Mouse (Mus musculus): ENCODE measurements around the gene Aif1l. TPM values are rescaled to one million over a fixed set of nuclear protein-coding genes. Genes with fewer than 3 reads are reported as not detected.
A peak's percentile ranks its signal among the peaks of the same experiment; 100 is the strongest.
"Not testable (repeated sequence)": the region's sequence is repeated elsewhere in the genome, so short reads cannot be mapped to it uniquely, and the experiment has no call there.

The Aif1l gene
- polyA plus RNA-seq (2012; rRNA removed): 3.6 and 4.0 TPM in 2 replicates

DNA sequence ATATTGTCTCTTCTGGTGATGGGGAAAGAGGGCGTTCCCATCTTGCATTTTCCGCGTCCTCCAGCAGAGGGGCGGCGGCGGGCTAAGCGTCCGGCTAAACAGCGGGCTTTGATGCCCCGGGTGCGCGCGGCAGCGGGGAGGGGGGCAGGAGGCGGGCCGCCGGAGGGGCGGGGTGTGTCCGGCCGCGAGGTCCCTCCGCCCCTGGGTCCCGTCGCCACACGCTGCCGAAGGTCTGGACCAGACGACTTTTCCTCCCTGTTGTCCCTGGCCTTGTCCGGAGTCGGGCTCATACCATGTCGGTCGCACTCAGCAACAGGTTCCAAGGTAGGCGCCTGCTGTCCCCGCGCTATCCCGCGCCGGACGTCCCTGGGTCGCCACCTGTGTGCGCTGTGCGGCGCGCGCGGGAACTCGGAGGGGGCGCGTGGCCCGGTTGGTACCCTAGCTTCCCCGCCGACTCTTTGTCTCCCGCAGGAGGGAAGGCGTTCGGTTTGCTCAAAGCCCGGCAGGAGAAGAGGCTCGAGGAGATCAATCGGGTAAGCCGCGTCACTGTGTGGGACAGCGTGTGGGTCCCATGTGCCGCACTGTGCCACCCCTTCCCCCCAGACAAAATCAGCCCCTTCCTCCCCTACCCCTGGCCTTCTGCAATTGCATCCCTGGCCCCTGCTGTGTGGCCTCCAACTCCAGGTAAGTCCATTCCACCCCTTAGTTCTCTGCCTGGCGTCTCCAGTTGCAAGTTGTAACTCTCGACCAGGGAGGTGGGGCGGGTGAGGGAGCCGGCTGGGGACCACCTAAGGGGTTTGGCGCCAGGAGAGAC, at the start of gene Aif1l:
TSS of gene Aif1l (plus strand) at position 82 of the 814 bp plus-strand sequence.
- no peak for DNase-seq (ENCODE audit: low read depth)

DNA sequence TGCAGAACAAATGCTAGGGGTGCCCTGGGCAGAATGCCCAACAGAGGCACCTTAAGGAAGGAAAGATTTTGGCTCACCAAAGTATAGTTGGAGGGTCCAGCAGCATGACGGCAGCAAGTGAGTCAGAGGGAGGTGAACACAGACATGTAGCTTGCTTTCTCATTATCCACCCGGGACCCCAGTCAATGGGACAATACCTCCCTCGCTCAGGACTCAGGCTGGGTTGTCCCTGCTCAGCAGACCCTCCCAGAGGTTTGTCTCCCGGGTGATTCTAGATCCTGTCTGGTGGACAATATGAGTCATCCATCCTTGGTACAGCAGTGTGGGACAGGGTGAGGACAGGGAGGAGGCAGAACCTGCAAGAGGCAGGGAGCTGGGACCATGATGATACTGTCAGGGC, 49.0 kb upstream of the Aif1l start:
- DNase-seq (ENCODE audit: low read depth): no peak

DNA sequence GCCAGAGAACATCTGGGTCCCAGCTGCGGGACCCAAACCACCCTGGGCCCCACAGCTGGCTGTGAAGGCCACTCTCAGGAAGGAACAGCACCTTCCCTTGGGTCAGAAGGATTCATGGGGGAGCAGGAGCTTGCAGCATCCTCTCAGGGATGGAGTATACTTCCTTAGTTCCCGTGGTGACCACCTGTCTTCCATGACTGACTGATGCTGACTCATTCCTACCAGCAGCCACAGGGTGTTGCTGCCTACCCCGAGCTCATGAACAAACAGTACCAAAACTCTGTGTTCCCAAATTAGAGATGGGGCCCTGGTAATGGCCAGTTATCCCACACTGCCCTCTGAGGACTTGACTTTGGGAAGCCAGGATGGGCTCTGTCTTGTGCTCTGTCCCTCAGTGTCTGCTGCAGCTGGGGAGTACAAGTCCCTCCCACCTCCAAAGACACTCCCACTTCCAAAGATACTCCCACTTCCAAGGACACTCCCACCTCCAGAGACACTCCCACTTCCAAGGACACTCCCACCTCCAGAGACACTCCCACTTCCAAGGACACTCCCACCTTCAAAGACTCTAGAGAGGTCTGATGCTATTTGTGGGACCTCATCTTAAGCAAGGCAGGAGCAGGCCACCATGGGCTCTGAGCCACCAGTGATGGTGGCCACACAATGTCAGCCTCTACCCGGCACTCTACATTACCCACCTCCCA, 48.1 kb upstream of the Aif1l start:
- no peak for DNase-seq (ENCODE audit: low read depth)

DNA sequence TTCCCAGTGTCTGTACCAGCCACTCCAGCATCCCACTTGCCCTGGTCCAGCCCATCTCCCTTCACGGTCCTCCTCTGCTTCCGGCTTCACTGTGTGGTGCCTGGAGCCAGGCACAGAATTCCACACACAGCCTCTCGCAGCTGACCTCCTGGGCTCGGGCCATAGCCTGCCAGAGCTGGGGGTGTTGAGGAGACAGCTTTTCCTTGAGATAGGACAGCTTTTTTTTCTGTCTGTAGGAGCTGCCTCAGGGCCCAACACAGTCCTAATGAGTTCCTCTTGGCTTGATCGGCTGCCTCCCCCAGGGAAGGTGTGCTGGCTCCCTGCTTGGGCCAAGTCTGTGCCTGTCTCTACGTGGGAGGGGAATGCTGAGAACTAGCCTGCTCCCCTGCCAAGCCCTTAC, 45.9 kb upstream of the Aif1l start:
- DNase-seq (ENCODE audit: low read depth): peak; percentile 34

DNA sequence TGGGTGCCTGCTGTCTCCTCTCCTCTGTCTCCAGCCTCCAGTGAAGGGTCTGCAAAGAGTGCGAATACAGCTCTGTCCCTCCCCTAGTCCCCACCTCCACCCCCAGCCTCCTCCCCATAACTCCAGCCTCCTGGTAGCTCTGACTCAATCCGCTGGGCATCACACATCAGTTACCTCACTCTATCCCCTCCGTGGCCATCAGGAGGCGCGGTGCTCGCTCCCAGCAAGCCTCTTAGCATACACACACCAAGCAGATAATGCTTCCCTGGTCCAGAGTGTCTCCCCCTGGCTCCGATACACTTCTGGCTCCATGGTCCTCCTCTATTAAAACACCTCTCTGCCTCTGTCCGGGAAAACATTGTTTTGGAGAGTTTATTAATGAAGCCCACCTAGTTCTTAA, 45.3 kb upstream of the Aif1l start:
- no peak for DNase-seq (ENCODE audit: low read depth)

DNA sequence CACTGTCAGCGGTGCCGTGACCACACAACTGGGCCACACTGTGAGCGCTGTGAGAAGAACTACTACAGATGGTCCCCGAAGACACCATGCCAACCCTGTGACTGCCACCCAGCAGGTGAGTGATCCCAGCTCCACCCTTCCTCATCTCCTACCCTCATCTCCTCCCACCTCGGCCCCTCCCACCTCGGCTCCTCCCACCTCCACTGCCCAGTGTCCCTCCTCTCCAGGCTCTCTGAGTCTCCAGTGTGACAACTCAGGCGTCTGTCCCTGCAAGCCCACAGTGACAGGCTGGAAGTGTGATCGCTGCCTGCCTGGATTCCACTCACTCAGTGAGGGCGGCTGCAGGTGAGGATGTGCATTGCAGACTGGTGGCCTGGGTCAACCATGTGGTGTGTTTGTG, 44.3 kb upstream of the Aif1l start:
- DNase-seq (ENCODE audit: low read depth): no peak

DNA sequence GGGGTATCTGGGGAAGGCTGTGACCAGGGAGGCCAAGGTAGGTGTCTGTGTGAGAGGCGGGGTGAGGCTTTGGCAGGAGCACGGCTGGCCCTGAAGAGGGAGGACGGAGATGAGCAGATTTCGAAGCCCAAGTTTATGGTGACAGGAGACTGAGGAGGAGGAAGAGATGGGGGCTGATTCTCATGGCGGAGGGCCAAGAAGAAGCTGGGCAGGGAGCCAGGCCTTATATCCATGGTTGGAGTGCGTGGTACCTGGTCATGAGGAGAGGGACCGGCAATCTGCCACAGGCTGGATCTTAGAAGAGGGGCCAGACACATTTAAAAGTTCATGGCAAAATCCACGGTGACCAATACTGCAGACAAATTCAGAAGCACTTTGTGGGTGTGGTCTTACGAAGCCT, 43.5 kb upstream of the Aif1l start:
- no peak for DNase-seq (ENCODE audit: low read depth)

DNA sequence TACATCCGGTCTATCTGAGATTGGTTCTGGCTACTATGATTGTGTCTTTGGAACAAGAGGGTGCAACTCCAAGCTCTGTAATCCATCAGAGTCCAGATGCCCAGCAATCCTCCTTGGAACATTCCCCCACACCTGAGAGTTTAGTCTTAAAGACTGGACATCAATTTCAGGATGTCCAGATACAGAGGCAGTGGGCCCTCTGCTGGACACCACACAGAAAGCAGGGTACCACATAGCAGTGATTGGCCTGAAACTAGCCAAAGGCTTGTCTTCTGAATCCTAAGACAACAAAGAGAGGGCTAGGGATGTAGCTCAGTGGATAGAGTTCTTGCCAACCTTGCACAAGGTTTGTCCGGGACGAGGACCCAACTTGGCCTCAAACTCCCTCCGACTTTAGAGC, 37.4 kb upstream of the Aif1l start:
- no peak for DNase-seq (ENCODE audit: low read depth)

DNA sequence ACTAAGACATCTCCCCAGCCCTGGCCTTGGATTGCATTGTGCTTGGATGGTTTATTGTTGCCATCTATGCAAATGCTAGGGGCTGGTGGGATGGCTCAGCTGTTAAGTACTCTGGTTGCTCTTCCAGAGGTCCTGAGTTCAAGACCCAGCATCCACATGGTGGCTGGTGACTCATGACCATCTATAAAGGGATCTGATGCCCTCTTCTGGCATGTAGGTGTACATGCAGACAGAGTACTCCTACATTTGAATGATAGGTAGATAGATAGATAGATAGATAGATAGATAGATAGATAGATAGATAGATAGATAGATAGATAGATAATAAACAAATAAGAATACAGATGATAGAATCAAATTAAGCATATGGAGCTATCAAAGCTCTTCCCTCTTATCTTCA, 35.7 kb upstream of the Aif1l start:
- not testable (repeated sequence) for DNase-seq (ENCODE audit: low read depth)

DNA sequence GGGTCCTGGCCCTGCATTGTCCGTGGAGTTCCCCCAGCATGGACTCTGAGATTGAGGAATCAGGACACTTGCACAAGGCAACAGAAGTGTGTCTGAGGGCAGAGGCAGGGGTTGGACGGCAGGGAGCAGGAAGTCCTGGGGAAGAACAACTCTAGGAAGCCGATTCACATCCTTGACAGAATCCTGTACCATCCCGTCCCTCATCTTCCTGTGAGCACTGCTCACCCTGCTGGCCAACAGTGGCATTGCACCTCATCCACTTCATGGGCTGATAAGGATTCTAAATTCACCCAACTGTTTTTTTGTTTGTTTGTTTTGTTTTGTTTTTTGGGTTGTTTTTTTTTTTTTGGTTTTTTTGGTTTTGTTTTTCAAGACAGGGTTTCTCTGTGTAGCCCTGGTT, 34.8 kb upstream of the Aif1l start:
- DNase-seq (ENCODE audit: low read depth): no peak

DNA sequence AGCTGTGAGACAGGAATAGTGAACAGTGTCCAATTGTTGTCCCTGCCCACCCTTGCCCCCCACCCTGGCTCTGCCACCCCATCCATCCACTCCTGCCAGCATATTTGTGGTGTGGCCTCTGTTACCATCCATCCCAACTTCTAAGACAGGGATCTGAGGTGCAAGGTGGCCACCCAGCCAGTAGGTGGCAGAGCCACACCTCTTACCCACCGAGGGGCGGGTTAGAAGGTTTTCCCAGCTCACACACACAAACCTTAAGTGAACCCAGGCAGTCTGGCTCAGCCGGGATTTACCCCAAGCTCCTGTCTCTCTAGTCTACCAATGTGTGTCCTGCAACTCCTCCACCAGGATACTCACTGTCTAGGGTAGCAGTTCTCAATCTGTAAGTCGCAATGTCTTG, 32.3 kb upstream of the Aif1l start:
- no peak for DNase-seq (ENCODE audit: low read depth)

DNA sequence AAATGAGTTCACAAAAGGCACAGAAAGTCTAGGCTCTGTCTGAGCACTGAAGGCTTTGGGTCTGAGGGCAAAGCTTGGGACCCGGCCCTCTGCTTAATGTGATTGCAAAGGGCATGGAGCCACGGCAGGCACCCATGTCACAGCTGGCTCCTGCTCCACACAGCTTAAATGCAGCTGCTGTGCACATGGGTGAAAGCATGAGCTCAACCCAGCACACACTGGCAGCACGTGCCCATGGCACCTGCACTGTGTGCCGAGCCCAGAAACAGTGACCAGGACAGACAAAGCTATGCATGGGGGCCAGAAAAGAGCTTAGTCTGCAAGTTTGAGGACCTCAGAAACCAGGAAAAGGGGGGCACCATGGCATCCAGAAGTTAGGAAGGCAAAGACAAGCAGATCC, 26.3 kb upstream of the Aif1l start:
- no peak for DNase-seq (ENCODE audit: low read depth)

DNA sequence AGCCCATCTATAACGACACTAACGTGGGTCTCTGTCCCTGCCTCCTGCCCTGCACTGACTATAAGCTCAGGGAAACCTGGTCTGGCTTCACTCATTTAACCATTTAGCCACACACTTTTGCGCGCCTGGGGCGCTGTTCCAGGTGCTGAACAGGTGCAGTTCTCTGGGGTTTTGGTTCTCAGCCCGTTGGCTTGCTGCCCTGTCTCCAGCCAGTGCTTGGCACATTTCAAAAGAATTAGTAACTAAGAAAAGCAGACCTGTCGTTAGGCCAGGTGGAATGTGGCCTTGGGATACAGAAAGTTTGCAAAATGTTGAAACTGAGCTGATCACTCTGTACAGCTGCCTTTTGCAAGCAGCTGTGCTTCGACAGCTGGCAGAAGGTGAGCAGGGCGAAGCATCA, 25.1 kb upstream of the Aif1l start:
- peak; percentile 34 for DNase-seq (ENCODE audit: low read depth)

DNA sequence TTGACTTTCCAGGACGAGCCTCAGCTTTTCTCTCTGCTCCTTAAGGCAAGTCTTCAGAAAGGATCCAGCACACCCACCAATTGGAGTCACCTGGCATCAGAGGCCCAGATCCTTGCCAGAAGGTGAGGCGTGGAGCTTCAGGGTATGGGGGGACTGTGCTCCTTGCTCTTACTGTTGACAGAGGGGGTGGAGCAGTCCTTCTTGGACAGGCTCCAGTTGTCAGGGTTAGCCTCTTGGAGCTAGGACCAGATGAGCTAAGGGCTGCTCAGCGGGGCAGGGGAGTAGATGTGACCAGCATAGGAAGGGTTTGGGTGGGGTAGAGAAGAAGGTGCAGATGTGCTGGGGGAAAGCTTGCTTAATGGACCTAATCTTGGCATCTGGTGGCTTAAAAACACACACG, 24.0 kb upstream of the Aif1l start:
- DNase-seq (ENCODE audit: low read depth): no peak

DNA sequence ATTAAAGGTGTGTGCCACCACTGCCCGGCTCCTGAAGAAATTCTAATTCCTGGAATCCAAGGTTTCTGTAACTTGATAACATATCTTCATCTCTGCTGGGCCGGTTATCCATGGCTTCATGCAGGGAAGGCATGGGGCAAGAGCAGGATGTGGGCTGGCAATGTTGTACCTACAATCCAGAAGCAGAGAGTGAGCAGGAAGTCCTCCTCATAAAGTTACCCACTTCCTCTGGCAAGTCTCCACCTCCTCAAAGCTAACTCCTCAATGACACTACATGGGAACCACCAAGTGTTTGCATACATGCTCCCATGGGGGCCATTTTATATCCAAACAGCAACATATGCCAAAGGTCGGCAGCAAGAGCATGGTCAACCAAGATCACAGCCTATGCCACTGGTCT, 20.3 kb upstream of the Aif1l start:
- DNase-seq (ENCODE audit: low read depth): no peak

DNA sequence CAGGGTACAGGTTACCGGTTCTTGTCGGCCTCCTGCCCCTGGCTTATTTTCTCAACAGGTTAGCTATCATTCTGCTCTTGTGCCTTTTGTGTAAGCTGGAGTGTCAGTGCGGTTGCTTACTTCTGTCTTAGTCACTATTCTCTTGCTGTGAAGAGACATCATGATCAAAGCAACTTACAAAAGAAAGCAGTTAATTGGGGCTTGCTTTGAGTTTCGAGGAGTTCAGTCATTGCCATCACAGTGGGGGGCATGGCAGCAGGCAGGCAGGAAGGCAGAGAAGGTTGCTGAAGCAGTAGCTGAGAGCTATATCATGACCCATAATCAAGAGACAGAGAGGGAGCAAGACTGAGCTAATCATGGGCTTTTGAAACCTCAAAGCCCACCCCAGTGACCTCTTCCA, 15.4 kb upstream of the Aif1l start:
- DNase-seq (ENCODE audit: low read depth): no peak

DNA sequence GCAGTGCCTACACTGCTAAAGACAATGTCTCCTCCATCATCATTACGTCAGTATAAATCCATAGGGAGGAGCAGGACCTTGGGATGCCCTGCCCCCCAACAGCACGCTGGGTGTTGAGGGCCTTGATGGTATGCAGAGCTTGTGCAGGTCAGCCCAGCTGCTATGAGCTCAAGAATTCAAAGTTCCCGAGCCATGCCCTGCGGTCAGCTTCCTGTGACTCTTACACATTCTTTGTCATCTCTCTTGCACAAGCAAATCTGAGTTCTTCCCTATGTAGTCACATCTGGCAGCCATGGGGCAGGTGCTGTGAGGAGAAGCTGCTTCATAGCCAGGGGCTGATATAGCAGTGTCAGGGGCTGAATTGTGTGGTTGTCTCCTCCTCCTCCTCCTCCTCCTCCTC, 14.9 kb upstream of the Aif1l start:
- no peak for DNase-seq (ENCODE audit: low read depth)

DNA sequence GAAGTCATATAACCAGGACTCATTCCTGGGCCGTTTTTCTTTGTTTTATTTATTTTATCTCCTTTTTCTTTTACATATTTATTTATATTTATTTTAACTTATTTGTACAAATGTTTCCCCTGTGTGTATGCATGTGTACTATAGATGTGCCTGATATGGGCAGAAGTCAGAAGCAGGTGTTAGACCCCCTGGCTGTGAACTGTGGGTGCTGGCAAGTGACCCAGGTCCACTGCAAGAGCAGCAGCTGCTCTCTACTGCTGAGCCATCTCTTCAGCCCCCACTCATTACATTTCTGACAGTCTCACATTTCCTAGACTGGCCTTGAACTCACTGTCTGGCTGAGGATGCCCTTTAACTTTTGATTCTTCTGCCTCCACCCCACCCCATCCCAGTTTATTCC, 11.6 kb upstream of the Aif1l start:
- no peak for DNase-seq (ENCODE audit: low read depth)

DNA sequence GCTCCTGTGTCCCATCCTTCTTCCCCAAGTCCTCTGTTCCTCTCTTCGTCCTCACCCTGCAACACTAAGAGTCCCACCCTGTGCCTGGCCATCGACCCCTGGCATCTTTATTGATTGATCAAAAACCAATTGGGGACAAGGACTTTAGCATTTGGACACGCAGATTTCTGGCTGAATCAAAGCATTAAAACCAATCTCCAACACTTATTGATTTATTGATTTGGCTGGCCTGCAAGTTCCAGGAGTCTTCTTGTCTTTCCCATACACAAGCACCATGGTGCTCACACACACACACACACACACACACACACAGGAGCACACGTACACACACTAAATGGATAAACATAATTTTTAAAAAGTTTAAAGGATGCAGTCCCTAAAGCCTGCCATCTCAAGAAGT, 6.9 kb upstream of the Aif1l start:
- no peak for DNase-seq (ENCODE audit: low read depth)

DNA sequence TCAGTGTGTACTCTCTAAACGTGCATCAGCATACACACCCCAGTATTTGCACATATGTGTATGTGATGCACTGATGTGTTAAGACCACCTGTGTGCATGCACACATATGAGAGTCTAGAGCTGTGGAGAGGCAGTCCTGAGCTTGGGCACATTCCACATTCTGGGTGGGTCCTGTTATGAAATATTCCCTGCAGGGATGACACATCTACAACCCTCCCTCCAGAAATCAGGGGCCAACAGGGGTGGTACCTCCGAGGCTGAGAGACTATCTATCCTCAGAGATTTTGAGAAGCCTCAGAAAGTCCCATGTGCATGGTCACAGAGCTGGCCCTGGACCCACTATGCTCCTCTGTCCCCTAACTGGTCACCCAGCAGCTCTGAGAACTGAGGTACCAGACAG, 4.4 kb upstream of the Aif1l start:
- DNase-seq (ENCODE audit: low read depth): no peak

DNA sequence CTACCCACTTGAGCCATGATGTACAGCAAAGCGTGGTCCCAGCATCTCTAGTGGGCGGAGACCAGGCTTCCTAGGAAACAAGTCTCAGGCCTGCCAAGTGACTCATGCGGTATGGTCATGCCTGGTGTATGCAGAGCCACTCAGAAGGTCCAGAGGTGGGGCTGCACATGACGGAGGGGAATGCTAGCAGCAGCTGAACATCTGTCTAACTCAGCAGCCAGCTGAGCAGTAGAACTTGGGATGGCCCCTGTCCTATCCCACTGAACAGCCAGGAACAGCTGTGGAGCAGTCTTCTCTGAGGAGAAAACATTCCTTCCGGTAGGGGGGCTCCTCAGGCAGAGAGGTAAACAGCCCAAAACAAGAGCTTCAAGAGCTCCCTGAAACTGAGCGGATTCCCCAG, 1.5 kb upstream of the Aif1l start:
- no peak for DNase-seq (ENCODE audit: low read depth)

DNA sequence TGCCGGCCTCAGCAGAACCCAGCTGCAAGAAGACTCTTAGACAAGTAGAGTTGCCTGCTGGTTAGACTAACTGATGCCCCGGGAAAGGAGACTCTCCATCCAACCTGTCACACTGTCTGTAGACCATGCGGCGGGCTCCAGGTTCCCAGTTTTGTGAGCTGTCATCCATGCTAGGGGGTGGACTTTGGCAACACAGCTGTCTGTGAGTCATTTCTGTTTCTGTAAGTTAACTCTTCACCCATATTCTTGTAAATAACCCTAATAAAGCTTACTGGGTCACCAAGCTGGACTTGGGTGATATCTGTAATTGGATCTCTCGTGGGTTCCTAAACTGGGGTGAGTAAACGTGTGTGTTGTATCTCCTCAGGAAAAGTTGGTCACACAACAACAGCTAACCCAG, 1.1 kb upstream of the Aif1l start:
- DNase-seq (ENCODE audit: low read depth): no peak

DNA sequence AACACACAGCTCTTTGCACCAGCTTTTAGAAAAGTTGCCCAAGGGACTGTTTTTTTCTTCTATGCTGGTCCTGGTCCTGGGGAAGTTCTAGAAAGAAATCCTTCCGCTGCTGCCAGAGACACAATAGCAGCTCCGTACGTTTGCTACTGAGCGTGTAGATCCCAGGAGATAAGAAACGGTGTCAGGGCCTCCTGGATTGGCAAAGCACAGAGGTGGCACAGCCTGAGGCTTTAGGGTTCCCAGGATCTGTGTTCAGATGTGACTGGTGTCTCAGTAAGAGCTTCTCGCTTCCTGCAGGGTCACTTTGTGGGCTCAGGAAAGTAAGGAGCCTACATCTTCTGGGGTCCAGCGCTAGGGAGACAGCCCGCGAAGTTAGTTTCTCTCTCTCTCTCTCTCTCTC, 1.0 kb downstream of the Aif1l start:
- DNase-seq (ENCODE audit: low read depth): no peak

DNA sequence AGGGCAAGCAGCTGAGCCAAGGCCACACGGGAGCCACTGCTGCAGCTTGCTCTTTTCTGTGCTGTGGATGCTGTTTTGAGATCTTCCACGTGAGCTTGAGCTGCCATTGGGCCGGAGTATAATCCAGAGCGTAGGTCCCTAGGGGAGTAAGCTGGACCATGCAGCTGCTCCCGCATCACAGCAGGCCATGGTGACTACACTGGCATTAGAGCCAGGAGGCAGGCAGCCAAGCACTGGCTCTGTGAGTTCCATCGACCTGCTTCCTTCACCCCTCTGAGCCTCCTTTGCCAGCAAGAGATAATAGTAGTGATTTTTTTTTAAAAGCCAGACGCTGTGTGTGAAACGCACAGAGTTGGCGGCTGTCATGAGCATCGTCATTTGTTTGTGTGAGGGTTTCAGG, 2.3 kb downstream of the Aif1l start:
- DNase-seq (ENCODE audit: low read depth): no peak

Data from gonadal fat pad, adult 2 months (tissue).